ENCODE assay signal across 8 mouse cellular contexts in genomic region chr6:8209047-8209865, GRCm38 (mm10). TPM values are rescaled to one million over a fixed set of nuclear protein-coding genes. Genes with fewer than 3 reads are reported as not detected.
A peak's percentile ranks its signal among the peaks of the same experiment; 100 is the strongest.
DNase-seq lines count a peak whose midpoint lies in the region; ATAC-seq and TF ChIP-seq lines count a peak whose summit lies in the region.

TSS of gene Mios (plus strand) at chr6:8209222.

- H3K27ac ChIP-seq in forebrain, postnatal 0 days (ENCODE audit: low read depth, low read length), result peak within 1 kb of the TSS; percentile 93
- H3K27ac ChIP-seq in lung, embryonic 16.5 days (ENCODE audit: low read length), result peak within 1 kb of the TSS; percentile 96

- DNase-seq in G1E (ENCODE audit: low spot score), result peak; percentile 91
- DNase-seq in cerebellum, adult 18-20 months, result peak; percentile 85 to 94
- DNase-seq in forebrain, postnatal 0 days, result peak; percentile 94
- DNase-seq in layer of hippocampus, adult 9-10 months (ENCODE audit: low spot score), result peak; percentile 35
- peak; percentile 71 for DNase-seq in ovary, postnatal 10 days (ENCODE audit: low spot score)
- DNase-seq in thymus, postnatal 10 days (ENCODE audit: low spot score in 2 of 2), result peak; percentile 80 to 87

- no peak for TF ChIP-seq CTCF in G1E (IDR thresholded peaks at IDR 0.05; ENCODE audit: low read depth, low read length)
- peak; percentile 47 for TF ChIP-seq CTCF in forebrain, postnatal 0 days (IDR thresholded peaks at IDR 0.05; ENCODE audit: low read depth)

- H3K9ac ChIP-seq in forebrain, postnatal 0 days, result peak within 1 kb of the TSS; percentile 94
- H3K9ac ChIP-seq in lung, embryonic 16.5 days (ENCODE audit: low read length), result peak within 1 kb of the TSS; percentile 92

- H3K36me3 ChIP-seq in G1E (replicated peaks), result peaks cover 13% of the 10 kb centered on the region
- no peaks in the 10 kb centered on the region for H3K36me3 ChIP-seq in forebrain, postnatal 0 days (ENCODE audit: insufficient read depth)
- no peaks in the 10 kb centered on the region for H3K36me3 ChIP-seq in lung, embryonic 16.5 days (ENCODE audit: control insufficient read depth, insufficient read depth, low read length)

- peaks cover 5% of the 10 kb centered on the region; the same call in 1 of the 2 replicates for H3K9me3 ChIP-seq in G1E (replicated peaks)
- no peaks in the 10 kb centered on the region for H3K9me3 ChIP-seq in forebrain, postnatal 0 days (ENCODE audit: low read length)
- no peaks in the 10 kb centered on the region for H3K9me3 ChIP-seq in lung, embryonic 16.5 days (ENCODE audit: control insufficient read depth, low read length)

- peak within 1 kb of the TSS; percentile 57 for H3K4me2 ChIP-seq in forebrain, postnatal 0 days (ENCODE audit: low read depth)
- peak within 1 kb of the TSS; percentile 65 for H3K4me2 ChIP-seq in lung, embryonic 16.5 days (ENCODE audit: low read depth, low read length)

- H3K27me3 ChIP-seq in G1E (ENCODE audit: insufficient read depth, low read length), result no peaks in the 10 kb centered on the region
- H3K27me3 ChIP-seq in forebrain, postnatal 0 days (ENCODE audit: insufficient read depth, low read length), result no peaks in the 10 kb centered on the region
- H3K27me3 ChIP-seq in lung, embryonic 16.5 days (ENCODE audit: control insufficient read depth, insufficient read depth, low read depth, low read length), result no peaks in the 10 kb centered on the region

- WGBS in forebrain, postnatal 0 days, result under 1% methylated on average over 74 of the region's 90 CpGs
- under 1% methylated on average over 62 of the region's 90 CpGs for WGBS in lung, embryonic 16.5 days

- H3K4me1 ChIP-seq in G1E (ENCODE audit: insufficient read depth, low read depth, low read length), result no peaks in the 10 kb centered on the region
- peaks cover 8% of the 10 kb centered on the region; the same call in 1 of the 2 replicates for H3K4me1 ChIP-seq in forebrain, postnatal 0 days (ENCODE audit: insufficient read depth)
- peaks cover 7% of the 10 kb centered on the region for H3K4me1 ChIP-seq in lung, embryonic 16.5 days (replicated peaks; ENCODE audit: control insufficient read depth, insufficient read depth, low read length)

- peak; percentile 85 for ATAC-seq in G1E (ENCODE audit: extremely low read depth, insufficient number of reproducible peaks, low FRiP score, poor library complexity, severe bottlenecking)
- ATAC-seq in forebrain, postnatal 0 days, result peak; percentile 97
- ATAC-seq in hematopoietic stem cell, adult 5-6 weeks (replicated peaks in 1 of 2; ENCODE audit: insufficient read depth in 1 of 2, low FRiP score in 2 of 2, low TSS enrichment in 1 of 2, low read depth in 1 of 2, poor library complexity in 2 of 2, severe bottlenecking in 2 of 2), result peak; percentile 91 to 92
- peak; percentile 98 for ATAC-seq in lung, embryonic 16.5 days (ENCODE audit: low read depth)

- peak within 1 kb of the TSS; percentile 81 for H3K4me3 ChIP-seq in G1E (ENCODE audit: low read depth, low read length)
- H3K4me3 ChIP-seq in forebrain, postnatal 0 days (ENCODE audit: low read depth, low read length), result peak within 1 kb of the TSS; percentile 79
- H3K4me3 ChIP-seq in lung, embryonic 16.5 days (ENCODE audit: low read length), result peak within 1 kb of the TSS; percentile 80

RNA-seq across cellular contexts. Expression of gene Mios, which starts in this region (rescaled TPM):
- total RNA-seq in G1E (2014; fragmentation: Nextera tagmentation) (38.1 and 38.8 TPM in 2 replicates), G1E (2017) (19.9 and 23.7 TPM in 2 replicates)
- polyA plus RNA-seq in G1E (2012), result 5.2 and 7.2 TPM in 2 replicates
- total RNA-seq in forebrain, postnatal 0 days (2014; rRNA removed), result 30.5 and 35.7 TPM in 2 replicates
- polyA plus RNA-seq in forebrain, postnatal 0 days (2015; fragmentation: Nextera tagmentation; extraction: Ambion mirVana), result 18.2 and 22.4 TPM in 2 replicates
- 34.3 and 39.3 TPM in 2 replicates for total RNA-seq in hematopoietic stem cell, adult 5-6 weeks (2017)
- 23.2 and 23.5 TPM in 2 replicates for polyA plus RNA-seq in lung, embryonic 16.5 days (2015; fragmentation: Nextera tagmentation; extraction: Ambion mirVana)

Comparison
In these comparisons a context has a peak if more than half of its experiments do, and no peak if none do; other contexts are left out.
1. Peak in every context shown above with its lines: DNase-seq, ATAC-seq, H3K4me3 ChIP-seq and H3K27ac ChIP-seq.
2. DNase-seq: peak in every context shown above with its lines; median percentile 94 in forebrain, postnatal 0 days; 91 in G1E; 90 in cerebellum, adult 18-20 months; 84 in thymus, postnatal 10 days; 71 in ovary, postnatal 10 days; 35 in layer of hippocampus, adult 9-10 months.